Mouse (Mus musculus) forebrain, embryonic 11.5 days (tissue): ENCODE measurements around the gene Nupl1. TPM values are rescaled to one million over a fixed set of nuclear protein-coding genes. Genes with fewer than 3 reads are reported as not detected.
A peak's percentile ranks its signal among the peaks of the same experiment; 100 is the strongest.

Source experiments
- ATAC-seq: fragments of 200-750 bp; cut with Nextera tagmentation; replicated peaks from 2 replicates; pipeline ENCODE4 v1.8.0; 2017; ENCODE audit warnings: moderate TSS enrichment; ENCODE audit not compliant: low FRiP score
- DNase-seq: peaks from one replicate; pipeline ENCODE4 v3.0.0-alpha.2; 2017; ENCODE audit warnings: low spot score
- H3K27ac ChIP-seq: fragments of 300-500 bp; sonication (generic); 2 replicates; pipeline ENCODE4 v1.5.1; 2014; ENCODE audit warnings: low read depth, low read length
- H3K27me3 ChIP-seq: fragments of 300-500 bp; sonication (generic); 2 replicates; pipeline ENCODE4 v1.6.1; 2014; ENCODE audit warnings: mild to moderate bottlenecking, low read length, mixed read lengths; ENCODE audit not compliant: control insufficient read depth, insufficient read depth
- H3K36me3 ChIP-seq: fragments of 300-500 bp; sonication (generic); 2 replicates; pipeline ENCODE4 v1.6.1; 2014; ENCODE audit warnings: mild to moderate bottlenecking, low read length, moderate library complexity, mixed read lengths; ENCODE audit not compliant: control insufficient read depth, insufficient read depth
- H3K4me1 ChIP-seq: fragments of 300-500 bp; sonication (generic); replicated peaks from 2 replicates; pipeline ENCODE4 v1.6.1; 2014; ENCODE audit warnings: low read length, mixed read lengths; ENCODE audit not compliant: control insufficient read depth, insufficient read depth
- H3K4me2 ChIP-seq: fragments of 300-500 bp; sonication (generic); 2 replicates; pipeline ENCODE4 v1.6.1; 2014; ENCODE audit warnings: low read depth, mild to moderate bottlenecking, low read length, moderate library complexity, mixed read lengths; ENCODE audit not compliant: severe bottlenecking
- H3K4me3 ChIP-seq: fragments of 300-500 bp; sonication (generic); 2 replicates; pipeline ENCODE4 v1.5.1; 2014; ENCODE audit warnings: low read depth, low read length
- H3K9ac ChIP-seq: fragments of 300-500 bp; sonication (generic); 2 replicates; pipeline ENCODE4 v1.6.1; 2014; ENCODE audit warnings: low read length
- H3K9me3 ChIP-seq: fragments of 300-500 bp; sonication (generic); 2 replicates; pipeline ENCODE4 v1.6.1; 2016; ENCODE audit warnings: low read length, mixed read lengths; ENCODE audit not compliant: control insufficient read depth
- WGBS: fragments of 180-500 bp; shearing (Covaris S2); extraction: QIAGEN DNeasy Blood & Tissue Kit; methylation state at CpG from one replicate; pipeline ENCODE4 v1.1.7; 2014; 5-methylcytosine and 5-hydroxymethylcytosine counted together
- polyA plus RNA-seq: library from polyadenylated mRNA; unstranded; fragments of >200 nt; fragmentation: Nextera tagmentation; extraction: Ambion mirVana; gene quantifications from 2 replicates; pipeline ENCODE4 v1.2.1, GENCODE M21; 2014

Gene Nupl1
- polyA plus RNA-seq = not detected in 2 replicates

DNA sequence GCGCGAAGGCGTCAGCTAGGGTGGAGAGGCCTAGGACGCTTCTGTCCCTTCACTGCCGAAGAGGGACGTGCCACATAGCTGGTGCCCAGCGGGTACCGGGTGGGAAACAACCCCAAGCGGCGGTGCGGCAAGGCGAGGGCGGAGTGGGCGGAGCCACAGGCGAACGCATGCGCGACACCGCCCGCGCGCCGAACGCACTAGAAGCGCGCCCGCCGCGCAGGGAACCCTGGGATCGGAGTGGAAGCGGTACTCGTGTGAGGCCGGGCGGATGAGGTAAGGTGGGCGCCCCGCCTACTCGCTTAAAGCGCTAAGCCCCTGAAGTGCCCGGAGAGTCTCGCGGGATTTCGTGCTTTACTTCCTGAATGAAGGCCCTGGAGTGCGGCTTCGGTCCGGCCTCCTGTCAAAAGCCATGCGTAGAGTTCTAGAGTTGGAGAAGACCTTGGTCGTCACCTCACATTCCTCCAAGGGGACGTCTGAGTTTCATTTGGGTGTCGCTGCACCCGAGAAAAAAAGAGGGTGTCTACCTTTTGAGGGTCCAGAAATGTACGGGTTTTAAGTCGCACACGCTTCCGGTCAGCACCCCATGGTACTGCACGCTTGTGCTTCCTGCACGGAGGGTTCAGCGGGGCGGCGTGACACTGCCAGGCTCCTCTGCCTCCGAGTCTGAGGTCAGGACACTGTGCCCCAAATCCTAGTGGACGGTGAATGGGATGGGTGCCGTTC is at the start of gene Nupl1, which contains the start of gene Gm49336:
Gene Nupl1, minus strand, starts transcription at position 151 of the 723 bp plus-strand sequence.
Gene Gm49336, minus strand, starts transcription at position 227 of the 723 bp plus-strand sequence.
- Histone ChIP-seq H3K27me3 (no peaks in the 10 kb centered on the region), H3K4me3 (peak within 1 kb of the TSS; percentile 96), H3K9ac (peak within 1 kb of the TSS; percentile 98), H3K4me1 (peaks cover 4% of the 10 kb centered on the region; the same call in 1 of the 2 replicates), H3K36me3 (no peaks in the 10 kb centered on the region), H3K4me2 (peak within 1 kb of the TSS; percentile 64), H3K9me3 (no peaks in the 10 kb centered on the region), H3K27ac (peak within 1 kb of the TSS; percentile 82)
- ATAC-seq (peak; percentile 99), DNase-seq (peak; percentile 99)
- under 1% methylated on average over 62 of the region's 62 CpGs for WGBS

DNA sequence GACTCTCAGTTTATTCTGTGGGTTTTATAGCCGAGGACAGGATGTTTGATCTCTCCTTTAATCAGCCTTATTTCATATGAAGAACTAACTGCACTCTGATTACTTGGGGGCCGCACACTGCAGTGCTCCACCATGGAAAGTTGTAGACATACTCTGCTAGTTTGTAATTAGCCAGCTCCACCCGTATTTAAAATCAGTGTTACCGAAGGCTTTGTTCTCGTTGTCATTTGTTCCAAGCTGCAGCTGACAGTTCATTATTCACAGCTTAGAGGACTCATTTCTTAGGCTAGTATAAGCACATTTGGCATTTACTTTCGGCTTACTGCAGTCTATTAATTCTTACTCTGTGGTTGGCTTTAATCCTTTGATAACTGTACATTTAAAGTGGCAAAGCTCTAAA is 49.8 kb upstream of the Nupl1 start:
- DNase-seq (no peak), ATAC-seq (0 out of 2 replicates have a peak, but pooled peaks have one; percentile 24)
- WGBS = 32% methylated on average over 6 of the region's 6 CpGs

DNA sequence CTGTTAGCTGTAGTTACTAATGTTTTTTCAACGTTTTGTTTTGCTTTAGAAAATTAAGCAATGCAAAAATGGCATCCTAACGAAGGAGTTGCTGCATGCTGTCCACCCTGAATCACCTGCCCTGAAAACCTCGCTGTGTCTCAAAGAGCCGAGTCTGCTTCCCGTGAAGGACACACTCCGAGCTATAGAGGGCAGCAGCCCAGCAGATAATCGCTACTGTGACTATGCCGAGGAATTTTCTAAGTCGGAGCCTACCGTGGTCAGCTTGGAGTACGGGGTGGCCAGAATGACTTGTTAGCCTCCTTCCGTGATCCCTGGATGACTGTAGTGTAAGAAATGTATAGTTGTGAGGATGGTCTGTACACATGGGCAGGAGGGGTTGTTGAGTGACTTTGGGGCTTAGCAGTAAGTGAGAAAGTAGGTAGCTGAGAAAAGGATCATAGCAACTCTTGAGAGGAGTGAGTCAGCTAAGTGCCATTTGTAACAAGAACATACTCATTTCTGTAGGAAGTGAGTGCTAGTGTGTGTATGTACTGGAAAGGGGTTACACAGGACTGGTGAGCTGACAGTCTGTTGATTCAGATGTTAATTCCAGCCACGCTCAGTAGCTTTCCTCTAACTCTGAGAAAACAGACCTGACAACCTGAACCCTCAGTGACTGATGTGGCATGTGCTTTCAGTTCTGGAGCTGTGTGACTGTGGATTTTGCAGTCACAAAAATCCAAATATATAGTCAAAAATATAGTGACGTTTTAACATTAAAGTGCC is 49.2 kb upstream of the Nupl1 start:
- 0 out of 2 replicates have a peak, but pooled peaks cover 2% of the 10 kb centered on the region for H3K36me3 ChIP-seq
- peak; percentile 57 for DNase-seq
- H3K4me1 ChIP-seq = peaks cover 14% of the 10 kb centered on the region; the same call in 1 of the 2 replicates
- no peaks in the 10 kb centered on the region for H3K9me3 ChIP-seq
- ATAC-seq = peak; percentile 61; the same call in 1 of the 2 replicates
- H3K4me3 ChIP-seq = no peak overlapping the region
- no peak overlapping the region for H3K4me2 ChIP-seq
- 53% methylated on average over 14 of the region's 14 CpGs for WGBS
- H3K27ac ChIP-seq = peak overlapping the region; percentile 63
- H3K9ac ChIP-seq = no peak overlapping the region
- H3K27me3 ChIP-seq = no peaks in the 10 kb centered on the region

More for the DNA sequence above, 49.8 kb upstream of the Nupl1 start:
- Histone ChIP-seq H3K9me3 (no peaks in the 10 kb centered on the region), H3K4me1 (peaks cover 14% of the 10 kb centered on the region; the same call in 1 of the 2 replicates), H3K4me3 (no peak overlapping the region), H3K36me3 (0 out of 2 replicates have a peak, but pooled peaks cover 2% of the 10 kb centered on the region), H3K27ac (peak overlapping the region; percentile 63), H3K4me2 (no peak overlapping the region), H3K27me3 (no peaks in the 10 kb centered on the region), H3K9ac (no peak overlapping the region; the same call in 1 of the 2 replicates)

GRCm38 (mm10) chr14:60295531-60295930 is 44.3 kb upstream of the Nupl1 start:
- no peak overlapping the region for H3K4me2 ChIP-seq
- H3K36me3 ChIP-seq = no peaks in the 10 kb centered on the region
- ATAC-seq = no peak
- H3K9me3 ChIP-seq = no peaks in the 10 kb centered on the region
- peaks cover 3% of the 10 kb centered on the region; the same call in 1 of the 2 replicates for H3K4me1 ChIP-seq
- H3K9ac ChIP-seq = no peak overlapping the region
- no peaks in the 10 kb centered on the region for H3K27me3 ChIP-seq
- H3K27ac ChIP-seq = no peak overlapping the region
- 87% methylated on average over 1 of the region's 1 CpGs for WGBS
- DNase-seq = no peak
- H3K4me3 ChIP-seq = no peak overlapping the region

DNA sequence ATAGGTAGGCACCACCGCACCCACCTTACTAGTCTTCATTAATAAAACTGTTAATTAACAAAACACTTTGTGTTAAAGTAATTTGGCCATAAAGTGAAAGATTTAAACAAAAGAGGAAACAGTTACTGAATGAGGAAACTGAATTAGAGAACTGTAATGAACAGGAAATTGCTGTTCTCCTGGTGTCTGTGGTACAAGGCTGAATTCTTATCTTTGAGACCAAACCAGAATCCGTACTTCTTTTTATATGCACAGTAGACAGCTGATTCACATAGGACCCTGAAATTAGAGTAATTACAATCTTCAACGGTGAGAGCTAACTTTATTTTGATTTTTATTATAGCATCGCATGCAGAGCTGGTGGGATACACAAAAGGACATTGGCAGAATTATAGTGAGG is 39.1 kb upstream of the Nupl1 start:
- Histone ChIP-seq H3K27ac (no peak overlapping the region), H3K27me3 (no peaks in the 10 kb centered on the region), H3K9me3 (no peaks in the 10 kb centered on the region), H3K36me3 (no peaks in the 10 kb centered on the region), H3K4me1 (no peaks in the 10 kb centered on the region), H3K4me2 (no peak overlapping the region), H3K9ac (no peak overlapping the region), H3K4me3 (no peak overlapping the region)
- DNase-seq = no peak
- no peak for ATAC-seq
- WGBS = 95% methylated on average over 4 of the region's 4 CpGs

DNA sequence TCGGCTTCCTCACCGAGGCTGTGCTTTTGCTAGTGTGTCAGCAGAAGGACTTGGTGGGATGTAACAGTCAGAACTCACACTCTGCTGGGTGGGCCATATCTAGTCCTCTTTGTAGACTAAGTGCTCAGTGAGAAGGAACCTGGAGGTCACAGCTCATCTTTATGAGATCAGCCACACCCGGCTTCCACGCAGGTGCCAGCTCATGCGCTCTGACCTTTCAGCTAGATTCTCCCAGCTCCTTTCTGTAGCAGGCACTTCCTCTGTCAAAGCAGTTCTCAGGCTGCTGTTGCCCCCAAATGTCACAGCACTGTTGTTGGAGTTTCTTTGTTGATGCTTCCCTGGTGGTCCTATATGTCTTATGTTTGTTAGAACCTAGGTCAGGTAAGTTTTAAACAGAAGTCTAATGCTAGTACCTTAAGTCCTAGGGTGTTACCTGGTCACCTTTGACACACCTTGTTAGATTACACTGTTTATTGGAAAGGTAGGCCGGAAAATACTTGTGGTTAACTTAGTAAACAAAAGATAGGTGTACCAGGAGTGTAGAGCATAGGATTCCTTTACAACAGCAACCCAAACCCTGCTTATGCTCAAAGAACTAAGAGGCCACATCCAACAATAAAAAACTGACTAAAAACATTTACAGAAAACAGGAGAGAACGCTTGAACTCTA is 35.1 kb upstream of the Nupl1 start:
- H3K4me1 ChIP-seq = no peaks in the 10 kb centered on the region
- DNase-seq (no peak), ATAC-seq (no peak)
- H3K4me2 ChIP-seq = no peak overlapping the region
- no peaks in the 10 kb centered on the region for H3K27me3 ChIP-seq
- H3K4me3 ChIP-seq = no peak overlapping the region
- H3K27ac ChIP-seq = no peak overlapping the region
- H3K9me3 ChIP-seq = no peaks in the 10 kb centered on the region
- H3K9ac ChIP-seq = no peak overlapping the region
- no peaks in the 10 kb centered on the region for H3K36me3 ChIP-seq
- WGBS = 92% methylated on average over 7 of the region's 7 CpGs

DNA sequence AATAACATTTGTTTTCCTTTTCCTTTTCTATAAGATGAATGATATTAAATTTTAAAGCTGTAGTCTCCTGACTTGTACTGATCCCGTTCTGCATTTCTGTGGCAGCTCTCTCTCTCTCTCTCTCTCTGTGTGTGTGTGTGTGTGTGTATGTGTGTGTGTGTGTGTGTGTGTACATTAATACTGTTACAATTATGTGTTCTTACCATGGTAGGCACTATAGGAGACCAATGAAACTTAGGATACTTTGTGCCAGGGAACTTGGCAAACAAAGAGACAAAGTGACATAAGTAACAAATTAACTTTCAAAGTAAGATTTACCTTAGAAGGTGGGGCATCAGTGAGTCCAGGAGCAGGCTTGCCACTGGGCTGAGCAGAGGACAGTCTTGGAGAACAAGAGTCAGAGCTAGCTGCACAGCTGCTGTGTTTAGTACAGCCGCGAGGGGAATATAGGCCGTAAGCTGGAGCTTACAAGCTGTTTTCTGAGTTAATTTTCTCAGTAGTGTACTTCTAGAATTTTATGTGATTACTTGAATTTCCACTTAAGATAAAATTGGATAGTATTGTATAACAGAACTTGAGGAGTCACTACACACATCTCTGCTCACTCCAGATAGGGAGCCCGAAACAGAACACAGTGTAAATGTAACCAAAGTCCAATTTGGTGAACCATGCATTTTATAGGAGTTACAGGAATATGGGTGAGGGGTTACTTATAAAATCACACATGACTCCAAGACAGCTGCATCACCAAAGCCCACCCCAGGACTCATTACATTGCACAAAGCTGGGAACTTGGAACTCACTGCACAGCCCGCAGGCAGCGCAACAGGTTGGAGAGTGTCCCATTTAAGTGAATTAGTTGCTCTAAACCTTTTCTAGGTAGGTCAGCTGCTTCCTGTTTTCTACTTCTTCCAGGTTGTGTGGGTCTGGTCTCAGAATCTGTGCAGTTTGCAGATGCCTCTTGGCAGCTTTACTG is 24.4 kb upstream of the Nupl1 start:
- WGBS = 95% methylated on average over 7 of the region's 7 CpGs
- Histone ChIP-seq H3K27ac (no peak overlapping the region), H3K4me2 (no peak overlapping the region), H3K4me1 (0 out of 2 replicates have a peak, but pooled peaks cover 2% of the 10 kb centered on the region), H3K36me3 (no peaks in the 10 kb centered on the region), H3K9me3 (no peaks in the 10 kb centered on the region), H3K27me3 (no peaks in the 10 kb centered on the region), H3K9ac (no peak overlapping the region), H3K4me3 (no peak overlapping the region)
- no peak for DNase-seq
- ATAC-seq = no peak
